Mouse (Mus musculus): ENCODE results near the gene Ift122. TPM values are rescaled to one million over a fixed set of nuclear protein-coding genes. Genes with fewer than 3 reads are reported as not detected.
A peak's percentile ranks its signal among the peaks of the same experiment; 100 is the strongest.

Ift122 gene
- polyA plus RNA-seq, 1 experiment from 2014 or later = 21.0 TPM

- no peak overlapping the region for H3K9ac ChIP-seq (ENCODE audit: low read length)
- H3K9me3 ChIP-seq (replicated peaks; ENCODE audit: control insufficient read depth, low read length) = no peaks in the 10 kb centered on the region
- 69% methylated on average over 6 of the region's 6 CpGs for WGBS
- H3K4me1 ChIP-seq (ENCODE audit: control insufficient read depth, insufficient read depth, low read length) = no peaks in the 10 kb centered on the region; the same call in 1 of the 2 replicates
- no peak overlapping the region for H3K4me2 ChIP-seq (ENCODE audit: low read depth, low read length)
- H3K4me3 ChIP-seq (replicated peaks; ENCODE audit: low read length) = no peak overlapping the region
- H3K27ac ChIP-seq (ENCODE audit: low read length) = no peak overlapping the region
- no peaks in the 10 kb centered on the region for H3K27me3 ChIP-seq (ENCODE audit: control insufficient read depth, insufficient read depth, low read length)
- no peak for ATAC-seq (ENCODE audit: insufficient read depth, low FRiP score)
- 0 out of 2 replicates have a peak, but pooled peaks cover 7% of the 10 kb centered on the region for H3K36me3 ChIP-seq (ENCODE audit: control insufficient read depth, insufficient read depth, low read length)
Observed at GRCm38 (mm10) chr6:115879736-115880135, 26.5 kb downstream of the Ift122 start.

DNA sequence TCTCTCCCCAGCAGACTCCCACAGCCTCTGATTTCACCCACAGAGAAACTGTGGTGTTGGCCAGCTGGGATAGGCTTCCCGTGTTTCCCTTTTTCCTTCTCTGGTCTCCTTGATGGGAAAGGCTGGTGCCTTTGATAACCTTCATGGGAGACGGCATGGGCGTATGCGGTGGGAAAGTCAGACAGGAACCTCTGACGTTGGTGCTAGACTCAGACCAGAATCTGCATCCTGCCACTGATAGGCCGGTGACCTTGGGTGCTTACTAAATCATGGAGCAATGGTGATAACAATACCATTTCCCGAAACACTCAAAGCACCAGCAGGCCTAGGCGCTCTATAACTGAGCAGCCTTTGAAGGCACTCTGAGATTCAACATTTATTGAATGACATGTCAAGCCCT lies 27.5 kb downstream of the Ift122 start:
- ATAC-seq (ENCODE audit: insufficient read depth, low FRiP score) = no peak
- no peak overlapping the region for H3K4me2 ChIP-seq (ENCODE audit: low read depth, low read length)
- 0 out of 2 replicates have a peak, but pooled peaks cover under 1% of the 10 kb centered on the region for H3K36me3 ChIP-seq (ENCODE audit: control insufficient read depth, insufficient read depth, low read length)
- no peaks in the 10 kb centered on the region for H3K27me3 ChIP-seq (ENCODE audit: control insufficient read depth, insufficient read depth, low read length)
- no peaks in the 10 kb centered on the region for H3K9me3 ChIP-seq (replicated peaks; ENCODE audit: control insufficient read depth, low read length)
- H3K9ac ChIP-seq (ENCODE audit: low read length) = no peak overlapping the region
- H3K27ac ChIP-seq (ENCODE audit: low read length) = peak overlapping the region; percentile 33; the same call in 1 of the 2 replicates
- WGBS = 79% methylated on average over 8 of the region's 8 CpGs
- H3K4me1 ChIP-seq (ENCODE audit: control insufficient read depth, insufficient read depth, low read length) = no peaks in the 10 kb centered on the region; the same call in 1 of the 2 replicates
- H3K4me3 ChIP-seq (replicated peaks; ENCODE audit: low read length) = no peak overlapping the region

DNA sequence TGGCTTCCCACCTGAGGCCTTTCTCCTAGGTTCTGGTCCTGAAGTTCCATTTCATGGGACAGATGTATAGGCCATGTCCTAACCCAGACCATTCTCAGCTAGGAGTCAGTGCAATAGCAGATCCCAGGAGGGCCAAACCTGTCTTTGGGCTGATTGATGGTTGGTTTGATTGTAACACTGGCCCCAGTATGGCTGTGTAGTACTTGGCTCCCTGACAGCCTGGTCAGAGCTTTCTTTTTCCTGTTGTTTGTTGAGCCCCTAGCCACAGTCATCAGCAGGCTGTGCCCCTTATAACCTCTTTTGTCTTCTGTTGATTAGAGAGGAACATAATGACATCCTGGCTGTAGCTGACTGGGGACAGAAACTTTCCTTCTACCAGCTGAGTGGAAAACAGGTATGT lies 30.7 kb downstream of the Ift122 start:
- no peak overlapping the region for H3K9ac ChIP-seq (ENCODE audit: low read length)

GRCm38 (mm10) chr6:115886894-115887293 lies 33.6 kb downstream of the Ift122 start:
- peaks cover 10% of the 10 kb centered on the region for H3K4me1 ChIP-seq (ENCODE audit: control insufficient read depth, insufficient read depth, low read length)
- no peaks in the 10 kb centered on the region for H3K9me3 ChIP-seq (replicated peaks; ENCODE audit: control insufficient read depth, low read length)
- no peak overlapping the region for H3K27ac ChIP-seq (ENCODE audit: low read length)
- H3K4me3 ChIP-seq (replicated peaks; ENCODE audit: low read length) = no peak overlapping the region
- H3K36me3 ChIP-seq (ENCODE audit: control insufficient read depth, insufficient read depth, low read length) = peaks cover 11% of the 10 kb centered on the region
- WGBS = 64% methylated on average over 4 of the region's 4 CpGs
- 0 out of 2 replicates have a peak, but pooled peaks have one; percentile 26 for ATAC-seq (ENCODE audit: insufficient read depth, low FRiP score)
- no peak overlapping the region for H3K9ac ChIP-seq (ENCODE audit: low read length)
- H3K27me3 ChIP-seq (ENCODE audit: control insufficient read depth, insufficient read depth, low read length) = no peaks in the 10 kb centered on the region
- no peak overlapping the region for H3K4me2 ChIP-seq (ENCODE audit: low read depth, low read length)

More for the DNA sequence above, 30.7 kb downstream of the Ift122 start:
- no peaks in the 10 kb centered on the region for H3K27me3 ChIP-seq (ENCODE audit: control insufficient read depth, insufficient read depth, low read length)
- no peaks in the 10 kb centered on the region; the same call in 1 of the 2 replicates for H3K4me1 ChIP-seq (ENCODE audit: control insufficient read depth, insufficient read depth, low read length)
- peaks cover 10% of the 10 kb centered on the region for H3K36me3 ChIP-seq (ENCODE audit: control insufficient read depth, insufficient read depth, low read length)
- H3K4me3 ChIP-seq (replicated peaks; ENCODE audit: low read length) = no peak overlapping the region
- H3K9me3 ChIP-seq (replicated peaks; ENCODE audit: control insufficient read depth, low read length) = no peaks in the 10 kb centered on the region
- ATAC-seq (ENCODE audit: insufficient read depth, low FRiP score) = no peak
- no peak overlapping the region for H3K27ac ChIP-seq (ENCODE audit: low read length)
- no peak overlapping the region for H3K4me2 ChIP-seq (ENCODE audit: low read depth, low read length)

DNA sequence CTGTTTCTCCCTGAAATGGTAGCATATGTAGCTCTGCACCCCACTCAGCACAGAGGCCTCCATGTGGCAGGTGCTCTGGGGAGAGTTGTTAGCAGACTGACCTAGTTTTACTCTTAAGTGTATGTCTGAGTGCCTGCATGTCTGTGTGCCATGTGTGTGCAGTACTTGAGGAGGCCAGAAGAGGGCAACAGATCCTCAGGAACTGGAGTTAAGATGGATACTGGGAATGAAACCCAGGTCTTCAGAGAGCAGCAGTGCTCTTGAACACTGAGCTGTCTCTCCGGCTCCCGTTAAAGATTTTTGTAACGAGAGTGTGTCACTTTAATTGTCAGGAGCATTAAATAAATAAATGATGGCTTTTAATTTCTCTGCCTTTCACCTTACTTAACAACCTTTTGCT lies 35.0 kb downstream of the Ift122 start:
- Histone ChIP-seq H3K36me3 (ENCODE audit: control insufficient read depth, insufficient read depth, low read length) (peaks cover 11% of the 10 kb centered on the region), H3K9ac (ENCODE audit: low read length) (no peak overlapping the region), H3K4me3 (replicated peaks; ENCODE audit: low read length) (no peak overlapping the region), H3K4me2 (ENCODE audit: low read depth, low read length) (no peak overlapping the region), H3K27ac (ENCODE audit: low read length) (no peak overlapping the region), H3K27me3 (ENCODE audit: control insufficient read depth, insufficient read depth, low read length) (no peaks in the 10 kb centered on the region), H3K9me3 (replicated peaks; ENCODE audit: control insufficient read depth, low read length) (no peaks in the 10 kb centered on the region), H3K4me1 (ENCODE audit: control insufficient read depth, insufficient read depth, low read length) (peaks cover 14% of the 10 kb centered on the region)
- no peak for ATAC-seq (ENCODE audit: insufficient read depth, low FRiP score)
- WGBS = 96% methylated on average over 3 of the region's 3 CpGs

DNA sequence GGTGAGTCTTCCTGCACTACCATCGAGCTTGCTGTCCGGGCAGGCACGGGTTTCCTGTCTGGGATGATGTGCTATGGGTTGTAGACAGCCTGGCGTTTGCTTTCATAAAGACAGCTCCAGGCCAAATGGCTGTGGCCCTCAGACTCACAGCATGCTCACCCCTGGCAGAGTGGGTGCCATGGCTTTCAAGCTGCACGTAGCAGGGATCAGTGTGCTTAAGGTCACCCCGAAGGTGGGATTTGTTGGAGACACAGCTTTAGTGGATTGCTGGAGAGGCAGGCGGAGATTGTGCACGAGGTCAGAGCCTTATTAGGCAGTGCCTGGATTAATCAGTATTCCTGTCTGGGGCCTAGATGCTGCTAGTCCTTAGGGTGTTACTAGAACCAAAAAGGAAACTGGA lies 37.3 kb downstream of the Ift122 start:
- H3K4me2 ChIP-seq (ENCODE audit: low read depth, low read length) = no peak overlapping the region
- peak overlapping the region; percentile 83 for H3K27ac ChIP-seq (ENCODE audit: low read length)
- H3K36me3 ChIP-seq (ENCODE audit: control insufficient read depth, insufficient read depth, low read length) = peaks cover 11% of the 10 kb centered on the region
- no peak for ATAC-seq (ENCODE audit: insufficient read depth, low FRiP score)
- no peaks in the 10 kb centered on the region for H3K27me3 ChIP-seq (ENCODE audit: control insufficient read depth, insufficient read depth, low read length)
- H3K4me3 ChIP-seq (replicated peaks; ENCODE audit: low read length) = no peak overlapping the region
- no peak overlapping the region for H3K9ac ChIP-seq (ENCODE audit: low read length)
- peaks cover 14% of the 10 kb centered on the region for H3K4me1 ChIP-seq (ENCODE audit: control insufficient read depth, insufficient read depth, low read length)
- no peaks in the 10 kb centered on the region for H3K9me3 ChIP-seq (replicated peaks; ENCODE audit: control insufficient read depth, low read length)
- 77% methylated on average over 8 of the region's 8 CpGs for WGBS

DNA sequence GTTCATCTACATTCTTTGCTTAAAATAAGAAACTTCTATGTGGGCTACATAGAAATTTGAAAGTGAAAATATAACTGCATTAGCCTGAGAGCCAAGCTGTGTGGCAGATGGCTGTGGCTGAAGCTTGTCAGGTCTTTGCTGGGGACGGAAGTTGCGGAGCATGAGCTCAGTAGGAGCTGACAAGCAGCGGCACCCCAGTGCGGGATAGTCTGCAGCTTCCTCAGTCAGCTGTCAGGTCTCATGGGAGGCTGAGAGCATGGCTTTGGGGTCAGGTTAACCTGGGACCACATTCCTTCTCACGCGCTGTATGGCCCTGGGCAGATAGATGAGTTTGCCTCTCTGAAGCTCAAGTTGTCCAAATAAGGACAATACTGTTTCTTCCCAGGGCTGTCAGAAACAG lies 37.8 kb downstream of the Ift122 start:
- H3K4me3 ChIP-seq (replicated peaks; ENCODE audit: low read length) = no peak overlapping the region
- H3K4me1 ChIP-seq (ENCODE audit: control insufficient read depth, insufficient read depth, low read length) = peaks cover 14% of the 10 kb centered on the region
- H3K27me3 ChIP-seq (ENCODE audit: control insufficient read depth, insufficient read depth, low read length) = no peaks in the 10 kb centered on the region
- peak; percentile 45; the same call in 1 of the 2 replicates for ATAC-seq (ENCODE audit: insufficient read depth, low FRiP score)
- peak overlapping the region; percentile 83 for H3K27ac ChIP-seq (ENCODE audit: low read length)
- H3K9me3 ChIP-seq (replicated peaks; ENCODE audit: control insufficient read depth, low read length) = no peaks in the 10 kb centered on the region
- 39% methylated on average over 6 of the region's 6 CpGs for WGBS
- no peak overlapping the region for H3K4me2 ChIP-seq (ENCODE audit: low read depth, low read length)
- H3K36me3 ChIP-seq (ENCODE audit: control insufficient read depth, insufficient read depth, low read length) = peaks cover 11% of the 10 kb centered on the region
- no peak overlapping the region for H3K9ac ChIP-seq (ENCODE audit: low read length)

- Histone ChIP-seq H3K4me2 (ENCODE audit: low read depth, low read length) (no peak overlapping the region), H3K4me3 (replicated peaks; ENCODE audit: low read length) (no peak overlapping the region), H3K36me3 (ENCODE audit: control insufficient read depth, insufficient read depth, low read length) (peaks cover 11% of the 10 kb centered on the region), H3K9me3 (replicated peaks; ENCODE audit: control insufficient read depth, low read length) (no peaks in the 10 kb centered on the region), H3K27me3 (ENCODE audit: control insufficient read depth, insufficient read depth, low read length) (no peaks in the 10 kb centered on the region), H3K4me1 (ENCODE audit: control insufficient read depth, insufficient read depth, low read length) (peaks cover 14% of the 10 kb centered on the region), H3K27ac (ENCODE audit: low read length) (peak overlapping the region; percentile 83), H3K9ac (ENCODE audit: low read length) (peak overlapping the region; percentile 41)
- peak; percentile 34; the same call in 1 of the 2 replicates for ATAC-seq (ENCODE audit: insufficient read depth, low FRiP score)
- 44% methylated on average over 8 of the region's 8 CpGs for WGBS
Observed at GRCm38 (mm10) chr6:115891497-115892061, 38.3 kb downstream of the Ift122 start.

- Histone ChIP-seq H3K27ac (ENCODE audit: low read length) (peak overlapping the region; percentile 83), H3K9me3 (replicated peaks; ENCODE audit: control insufficient read depth, low read length) (no peaks in the 10 kb centered on the region), H3K36me3 (ENCODE audit: control insufficient read depth, insufficient read depth, low read length) (peaks cover 11% of the 10 kb centered on the region), H3K4me2 (ENCODE audit: low read depth, low read length) (no peak overlapping the region), H3K27me3 (ENCODE audit: control insufficient read depth, insufficient read depth, low read length) (no peaks in the 10 kb centered on the region), H3K9ac (ENCODE audit: low read length) (no peak overlapping the region), H3K4me3 (replicated peaks; ENCODE audit: low read length) (no peak overlapping the region), H3K4me1 (ENCODE audit: control insufficient read depth, insufficient read depth, low read length) (peaks cover 14% of the 10 kb centered on the region)
- WGBS = 71% methylated on average over 3 of the region's 3 CpGs
- no peak for ATAC-seq (ENCODE audit: insufficient read depth, low FRiP score)
Observed at GRCm38 (mm10) chr6:115892363-115892762, 39.1 kb downstream of the Ift122 start.

Data from stomach, embryonic 16.5 days (tissue).